Mouse (Mus musculus) ovary, adult 18-20 months (tissue): ENCODE data around the gene Nipa2.
A peak's percentile ranks its signal among the peaks of the same experiment; 100 is the strongest.

Experiments used
- DNase-seq: peaks from one replicate; pipeline ENCODE4 v3.0.0; 2022; ENCODE audit warnings: low spot score, mixed read lengths

Gene Nipa2

DNA sequence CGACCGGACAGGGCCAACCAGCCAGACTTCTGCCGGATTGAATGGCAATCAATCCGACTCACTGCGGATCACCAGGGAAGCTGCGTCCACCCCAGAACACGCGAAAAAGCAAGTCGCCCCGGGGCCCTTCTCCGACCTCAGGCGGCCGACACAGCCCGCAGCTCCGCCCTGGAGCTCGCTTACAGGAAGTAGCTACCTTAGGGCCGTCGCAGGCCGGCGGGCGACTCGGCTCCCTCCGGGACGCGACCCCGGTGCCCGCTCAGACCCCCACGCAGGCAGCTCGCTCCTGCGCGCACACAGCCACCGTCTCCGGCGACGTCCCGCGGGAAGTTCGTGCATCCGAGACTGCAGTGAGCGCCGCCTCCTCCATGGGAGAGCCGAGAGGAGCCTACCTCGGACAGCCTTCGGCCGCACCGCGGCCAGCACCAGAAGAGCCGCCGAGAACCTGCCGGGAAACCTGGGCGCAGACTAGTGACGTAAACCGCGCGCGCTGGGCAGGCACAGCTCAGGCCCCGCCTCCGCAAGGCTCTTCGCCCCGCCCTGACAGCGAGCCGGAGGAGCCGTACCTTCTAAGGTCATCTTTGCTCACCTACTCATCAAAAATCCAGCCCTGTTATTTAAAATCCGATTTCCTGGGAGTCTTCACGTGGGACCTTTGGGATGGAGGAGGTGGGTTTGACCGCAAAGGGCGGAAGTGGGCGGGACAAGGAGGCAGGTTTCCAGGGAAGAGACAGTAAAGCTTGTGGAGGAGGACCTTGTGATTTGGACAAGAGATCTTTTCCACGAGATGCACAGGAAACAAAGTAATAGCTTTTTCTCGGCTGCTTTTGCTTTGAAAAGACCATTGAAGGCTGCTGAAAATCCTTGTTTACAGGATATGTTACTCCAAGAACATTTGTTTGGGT lies at the start of gene Nipa2:
Nipa2 (minus strand) TSS at position 473 of the 905 bp plus-strand sequence.
- peak; percentile 81 for DNase-seq

DNA sequence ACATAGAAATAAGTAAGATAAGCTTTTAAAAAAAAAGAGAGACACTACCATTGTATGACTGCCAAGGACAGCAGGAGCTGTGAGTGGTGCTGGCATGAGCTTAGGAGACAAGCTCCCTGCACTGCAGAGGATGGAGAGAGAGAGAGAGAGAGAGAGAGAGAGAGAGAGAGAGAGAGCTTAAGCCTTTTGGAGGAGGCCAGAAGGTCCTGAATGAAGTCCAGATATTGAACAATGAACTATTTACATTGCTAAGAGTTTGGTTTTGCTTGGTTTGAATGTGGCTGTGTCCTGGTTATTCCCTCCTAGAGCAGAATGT lies 48.7 kb upstream of the Nipa2 start:
- no peak for DNase-seq

DNA sequence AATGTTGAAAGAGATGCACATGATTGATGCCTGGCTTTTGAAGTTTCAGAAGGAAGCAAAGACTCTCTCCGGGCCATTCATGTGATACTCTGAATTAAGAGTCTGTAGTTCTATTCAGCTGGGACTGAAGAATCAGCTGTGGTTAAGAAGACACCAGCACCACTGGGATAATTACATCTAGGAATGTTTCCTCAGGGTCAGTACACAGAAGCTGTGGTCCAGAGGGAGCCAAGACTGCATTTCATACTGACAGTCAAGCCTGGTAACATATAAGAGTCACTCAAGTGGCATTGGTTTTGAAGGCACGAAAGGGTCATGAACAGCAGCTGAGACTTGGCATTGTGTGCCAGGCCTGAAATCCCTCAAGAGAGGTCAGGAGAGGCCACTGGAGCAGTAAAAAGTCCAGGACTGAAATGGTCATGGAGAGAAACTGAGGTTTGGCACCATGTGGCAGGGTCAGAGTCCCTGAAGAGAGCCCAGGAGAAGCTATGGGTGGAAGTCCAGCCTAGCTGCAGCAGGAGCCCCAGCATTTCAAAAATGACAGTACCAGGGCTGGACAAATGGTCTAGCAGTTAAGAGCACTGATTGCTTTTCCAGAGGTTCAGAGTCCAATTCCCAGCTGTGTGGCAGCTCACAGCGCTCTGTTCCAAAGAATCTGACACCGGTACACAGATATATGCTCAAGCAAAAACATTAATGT lies 48.2 kb upstream of the Nipa2 start:
- DNase-seq, result no peak

DNA sequence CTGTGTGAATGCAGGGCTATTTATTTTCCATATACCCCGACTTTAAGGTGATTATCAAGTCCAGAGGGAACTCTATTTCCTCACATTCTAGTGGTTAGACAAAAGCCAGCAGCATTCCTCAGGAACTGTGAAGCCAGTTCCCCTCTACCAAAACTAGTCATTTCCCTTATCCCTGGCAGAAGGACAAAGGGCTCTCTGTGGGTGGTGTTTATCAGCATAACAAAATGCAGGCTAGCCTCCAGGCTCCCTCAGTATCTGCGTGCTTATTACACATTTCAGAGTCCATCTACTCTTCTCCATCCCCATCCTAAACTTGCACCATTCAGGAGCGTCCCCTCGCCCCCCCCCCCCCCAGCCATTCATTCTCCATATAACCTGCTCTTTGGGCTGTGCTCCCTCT lies 36.7 kb upstream of the Nipa2 start:
- DNase-seq, result no peak

DNA sequence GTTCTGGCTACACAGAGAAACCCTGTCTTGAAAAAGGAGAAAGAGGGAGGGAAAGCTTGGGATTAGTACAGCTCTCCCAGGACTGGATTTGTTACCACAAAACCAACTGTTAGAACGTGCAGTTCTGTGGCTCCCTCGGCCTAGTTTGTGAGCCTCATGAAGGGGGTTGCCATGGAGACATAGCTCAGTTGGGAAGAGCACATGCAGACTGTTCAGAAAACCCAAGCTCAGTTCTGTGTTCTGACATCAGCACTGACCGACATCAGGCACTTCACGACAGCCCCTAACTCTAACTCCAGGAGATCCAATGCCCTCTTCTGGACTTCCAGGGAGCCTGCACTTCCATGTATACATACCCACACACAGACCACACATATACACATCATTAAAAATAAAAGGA lies 32.7 kb upstream of the Nipa2 start:
- no peak for DNase-seq

DNA sequence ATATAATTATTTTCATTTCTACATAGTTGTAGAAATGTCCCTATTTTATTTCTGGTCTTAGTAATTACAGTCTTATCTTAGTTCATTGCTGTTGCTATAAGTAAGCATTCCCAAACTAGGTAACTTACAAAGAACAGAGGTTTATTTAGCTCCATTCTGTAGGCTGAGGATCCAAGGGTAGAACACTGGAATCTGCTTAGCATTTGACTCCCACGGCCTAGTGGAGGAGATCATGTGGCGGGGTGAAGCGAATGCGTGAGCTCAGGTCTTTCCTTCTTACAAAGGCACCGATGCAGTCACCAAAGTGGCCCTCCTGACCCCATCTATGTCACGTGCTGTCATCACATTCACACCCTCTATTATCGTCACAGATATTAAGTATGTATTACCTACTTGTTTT lies 29.6 kb upstream of the Nipa2 start:
- no peak for DNase-seq

DNA sequence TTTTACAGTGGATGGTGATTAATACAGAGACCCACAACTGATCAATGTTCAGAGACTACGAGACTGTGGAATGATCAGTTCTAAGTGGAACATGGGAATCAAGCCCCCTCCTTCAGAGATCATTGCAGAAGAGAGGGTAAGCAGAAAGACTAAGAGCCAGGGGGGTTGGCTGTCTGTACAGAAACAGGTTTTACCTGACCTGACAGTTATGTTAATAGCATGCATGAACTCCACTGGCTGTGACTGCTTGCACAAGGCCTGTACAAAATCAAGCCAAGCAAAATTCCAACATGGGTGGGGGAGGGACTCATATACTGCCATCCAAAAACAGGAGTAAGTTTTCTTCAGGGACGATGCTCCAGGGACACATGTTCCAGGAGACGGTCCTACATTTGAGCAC lies 28.9 kb upstream of the Nipa2 start:
- no peak for DNase-seq

DNA sequence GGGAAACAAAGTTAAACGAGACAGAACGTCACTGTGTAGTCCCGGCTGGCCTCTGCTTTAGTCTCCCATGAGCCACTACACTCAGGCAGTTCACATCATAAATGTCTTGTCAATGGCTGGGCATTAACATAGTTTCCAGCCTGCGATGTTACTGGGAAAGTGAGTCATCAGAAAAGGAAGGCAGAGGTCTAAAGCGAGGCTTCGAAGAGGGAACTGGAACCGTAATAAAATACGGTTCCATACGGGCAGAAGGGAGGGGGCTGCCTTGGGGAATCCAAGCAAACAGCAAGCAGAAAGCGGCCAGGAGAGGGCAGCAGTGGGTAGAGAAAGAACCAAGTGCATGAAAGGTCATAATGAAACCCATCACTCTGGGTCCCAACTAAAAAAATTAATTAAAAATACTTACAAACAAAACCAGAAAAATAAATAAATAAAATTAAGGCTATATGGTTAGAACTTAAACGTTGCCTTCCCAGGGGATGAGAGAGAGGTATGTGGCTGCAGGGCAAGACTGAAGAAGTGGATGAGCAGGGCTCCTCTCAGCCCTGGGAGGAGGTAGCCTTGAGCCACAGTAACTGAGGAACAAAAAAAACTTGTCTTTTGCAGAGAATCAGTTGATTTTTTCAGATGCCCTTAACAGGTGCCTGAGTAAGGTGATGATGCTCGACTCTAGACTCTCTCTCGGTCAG lies 24.4 kb upstream of the Nipa2 start:
- DNase-seq, result no peak

DNA sequence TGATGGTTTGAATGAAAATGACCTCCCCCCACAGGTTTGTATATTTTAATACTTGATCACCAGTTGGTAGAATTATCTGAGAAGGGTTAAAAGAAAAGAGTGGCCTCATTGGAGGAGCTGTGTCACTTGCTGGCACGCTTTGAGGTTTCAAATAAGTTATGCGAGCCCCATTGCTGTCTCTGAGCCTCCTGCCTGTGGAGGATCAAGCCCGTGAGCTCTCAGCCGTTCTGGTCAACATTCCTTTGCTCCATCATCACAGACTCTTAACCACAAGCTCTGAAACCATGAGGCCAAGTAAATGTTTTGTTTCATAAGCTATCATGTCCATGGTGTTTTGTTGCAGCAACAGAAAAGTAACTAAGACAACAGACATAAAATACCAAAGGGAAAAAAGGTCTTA lies 22.5 kb upstream of the Nipa2 start:
- no peak for DNase-seq

DNA sequence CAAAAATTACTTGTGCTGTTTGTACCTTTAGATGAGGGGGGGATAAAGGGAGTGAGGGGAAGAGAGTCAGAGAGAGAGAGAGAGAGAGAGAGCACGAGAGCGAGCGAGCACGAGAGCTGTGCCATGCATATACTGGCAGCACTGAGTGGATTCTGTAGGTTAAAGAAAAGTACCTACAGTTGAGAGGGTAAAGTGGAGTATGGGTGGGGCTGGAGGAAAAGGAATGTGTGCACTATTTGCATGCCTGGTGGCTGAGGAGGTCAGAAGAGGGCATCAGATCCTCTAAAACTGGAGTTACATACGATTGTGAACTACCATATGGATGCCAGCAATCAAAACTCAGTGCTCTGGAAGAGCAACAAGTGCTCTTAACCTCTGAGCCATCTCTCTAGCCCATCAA lies 20.8 kb upstream of the Nipa2 start:
- DNase-seq, result no peak

DNA sequence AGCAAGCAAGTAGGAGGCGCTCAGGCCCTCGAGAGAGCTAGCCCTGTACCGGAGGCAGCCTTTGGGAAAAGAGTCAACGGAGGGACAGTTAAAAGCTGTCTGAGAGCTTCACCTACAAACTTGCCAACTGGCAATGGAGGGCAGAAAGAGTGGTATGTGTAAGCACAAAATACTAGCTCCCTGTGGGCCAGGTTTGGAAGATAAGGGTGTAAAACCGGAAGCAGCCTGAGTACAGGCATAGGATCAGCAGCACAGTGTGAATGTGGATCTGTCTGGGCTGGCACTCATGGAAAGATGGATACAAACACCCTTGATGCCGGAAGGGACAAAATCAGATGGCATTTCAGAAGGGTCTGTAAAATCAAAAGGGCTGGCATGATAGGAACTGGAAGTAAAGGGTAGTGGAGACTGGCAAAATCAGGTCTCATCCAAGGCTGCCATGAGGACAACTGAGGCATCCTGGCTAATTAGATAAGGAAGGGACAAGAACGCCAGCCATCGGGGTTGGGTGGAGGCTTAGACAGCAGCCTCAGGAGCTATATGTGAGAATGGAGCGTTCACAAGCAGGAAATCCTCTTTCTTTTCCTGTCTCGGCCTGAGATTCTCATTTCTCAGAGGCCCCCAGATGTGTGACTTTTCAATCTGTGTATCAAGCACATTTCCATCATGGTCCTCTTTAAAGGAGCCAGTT lies 19.9 kb upstream of the Nipa2 start:
- DNase-seq, result no peak

DNA sequence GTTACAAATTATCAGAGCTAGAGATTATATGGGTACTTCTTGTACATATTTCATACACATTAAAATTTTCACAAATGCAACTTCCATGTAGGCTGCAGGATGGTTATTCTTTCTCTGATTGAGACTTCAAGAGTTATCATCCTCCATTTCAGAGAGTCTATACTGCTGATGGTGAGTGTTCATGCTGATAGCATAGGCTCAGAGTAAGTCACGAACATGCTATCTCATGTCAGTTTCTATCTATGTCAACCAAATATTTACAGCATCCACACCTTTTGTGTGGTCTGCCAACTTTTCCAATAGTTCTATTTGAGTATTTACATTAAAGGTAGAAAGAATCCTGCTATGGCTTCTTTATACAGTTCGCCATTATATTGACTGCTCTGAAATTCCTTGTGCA lies 19.2 kb upstream of the Nipa2 start:
- no peak for DNase-seq

DNA sequence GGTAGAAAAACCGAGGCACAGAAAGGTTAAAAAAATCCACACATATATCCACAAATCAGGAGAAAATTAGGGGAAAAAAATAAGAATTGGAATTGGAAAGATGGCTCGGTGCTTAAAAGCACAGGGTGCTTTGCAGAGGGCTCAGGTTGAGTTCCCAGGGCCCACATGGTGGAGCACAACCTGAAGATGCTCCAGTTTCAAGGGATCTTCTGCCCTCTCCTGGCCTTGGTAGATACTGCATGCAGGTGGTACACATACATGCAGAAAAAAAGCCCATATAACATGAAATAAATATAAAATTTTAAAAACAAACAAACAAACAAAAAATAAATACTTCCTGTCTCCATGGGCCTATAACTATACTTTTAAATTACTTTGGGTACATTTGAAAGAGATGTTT lies 12.2 kb upstream of the Nipa2 start:
- no peak for DNase-seq

DNA sequence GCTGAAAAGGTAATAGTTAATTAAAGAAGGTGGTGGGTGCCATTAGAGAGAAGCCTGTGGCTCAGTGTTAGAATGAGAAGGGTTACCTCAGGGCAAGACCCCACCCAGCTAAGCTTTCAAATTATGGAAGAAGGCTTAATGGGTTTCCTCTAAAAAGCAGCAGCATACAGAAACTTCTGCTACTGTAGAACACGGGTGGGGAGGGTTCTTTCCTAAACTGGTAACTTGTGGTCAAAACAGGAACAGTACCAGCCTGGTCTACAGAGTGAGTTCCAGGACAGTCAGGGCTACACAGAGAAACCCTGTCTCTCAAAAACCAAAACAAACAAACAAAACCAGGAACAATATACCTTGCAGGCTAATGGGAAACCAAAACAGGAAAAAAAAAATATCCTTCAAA lies 7.1 kb upstream of the Nipa2 start:
- no peak for DNase-seq

DNA sequence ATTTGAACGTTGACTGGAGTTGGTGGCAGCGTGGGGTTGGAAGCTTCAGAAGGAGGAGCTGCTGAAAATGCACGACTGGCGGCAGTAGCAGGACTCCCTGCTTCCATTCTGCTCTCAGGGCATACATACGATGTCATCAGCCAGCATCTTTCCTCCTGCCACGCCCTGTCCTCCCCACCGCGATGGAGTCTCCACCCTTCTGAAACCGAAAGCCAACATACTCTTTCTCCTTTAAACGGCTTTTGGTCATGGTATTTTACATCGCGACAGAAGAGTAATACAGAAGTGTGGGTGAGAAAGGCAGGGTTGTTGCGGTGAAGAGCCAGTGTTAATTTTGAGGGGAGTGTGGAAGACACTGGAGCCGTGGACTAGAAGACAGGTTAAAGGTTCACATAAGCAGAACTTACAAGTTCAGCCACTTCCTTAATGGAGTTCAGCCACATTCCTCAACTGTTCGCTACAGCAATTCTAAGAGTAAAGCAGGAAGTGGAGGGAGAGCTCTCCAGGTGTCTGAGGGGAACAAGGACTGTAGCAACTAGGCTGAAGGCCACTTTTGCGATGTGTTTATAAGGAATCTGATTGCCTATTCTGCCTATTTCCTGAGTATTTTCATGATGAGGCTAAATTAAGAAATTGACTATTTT lies 6.1 kb upstream of the Nipa2 start:
- no peak for DNase-seq

DNA sequence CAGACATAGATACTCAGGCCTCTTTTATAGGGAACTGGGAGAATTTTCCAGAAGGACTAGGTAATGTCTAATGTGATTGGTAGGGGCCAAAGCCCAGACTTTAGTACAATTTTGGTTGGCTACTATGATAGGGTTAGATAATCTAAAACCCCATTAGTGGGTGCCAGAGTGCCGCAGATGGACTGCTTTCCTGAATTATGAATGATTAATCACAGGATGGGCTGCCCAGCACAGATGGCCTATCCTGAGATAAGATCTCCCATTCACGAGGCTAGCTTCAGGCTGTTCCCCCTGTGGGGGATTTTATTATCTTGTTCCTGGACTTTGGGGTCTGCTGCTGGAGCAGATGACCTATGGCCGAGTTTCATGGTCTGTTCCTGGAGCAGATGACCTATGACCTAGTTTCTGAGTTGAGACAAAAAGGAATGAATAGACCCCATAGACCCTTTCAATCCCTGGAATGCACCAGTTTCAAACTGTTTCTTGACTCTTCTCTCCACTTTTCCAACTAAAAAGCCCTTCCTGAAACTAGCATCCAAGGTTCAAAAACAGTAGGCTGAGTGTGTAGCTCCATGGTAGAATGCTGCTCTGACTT lies 4.7 kb upstream of the Nipa2 start:
- no peak for DNase-seq

DNA sequence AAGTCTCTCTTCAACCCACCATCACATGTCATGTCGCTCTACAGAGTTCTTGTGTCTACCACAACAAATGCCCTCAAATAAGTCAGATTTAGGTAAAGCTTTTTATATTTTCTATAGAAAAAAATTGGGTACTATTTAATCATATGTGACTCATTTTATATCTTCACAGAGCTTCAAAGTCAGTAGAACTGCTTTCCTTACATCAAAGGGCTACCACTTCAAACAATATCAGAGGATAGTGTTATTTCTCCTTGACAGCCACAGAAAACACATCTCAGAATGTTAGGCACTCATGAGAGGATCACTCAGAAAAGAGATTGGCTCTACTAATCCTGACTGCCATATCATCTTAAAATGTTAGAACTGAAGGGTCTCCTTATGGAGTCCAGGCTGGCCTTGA lies 1.8 kb downstream of the Nipa2 start:
- DNase-seq, result no peak

DNA sequence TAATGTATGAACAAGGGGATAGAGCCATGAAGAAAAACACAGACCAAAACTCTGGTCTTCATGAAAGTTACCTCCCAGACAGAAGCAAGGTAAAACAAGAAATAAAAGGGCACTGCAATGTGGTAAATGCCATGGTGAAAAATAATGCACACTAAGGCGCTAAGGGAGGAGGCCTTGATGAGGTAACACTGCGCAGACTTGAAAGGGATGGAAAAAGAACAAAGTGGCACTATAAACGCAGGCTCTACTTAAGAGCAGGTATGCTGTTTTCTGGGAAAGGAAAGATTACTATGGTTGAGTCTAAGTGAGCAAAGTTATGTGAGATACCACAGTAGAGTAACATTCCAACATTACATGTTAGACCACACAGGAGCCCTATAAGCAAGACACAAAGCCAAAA lies 2.5 kb downstream of the Nipa2 start:
- no peak for DNase-seq

DNA sequence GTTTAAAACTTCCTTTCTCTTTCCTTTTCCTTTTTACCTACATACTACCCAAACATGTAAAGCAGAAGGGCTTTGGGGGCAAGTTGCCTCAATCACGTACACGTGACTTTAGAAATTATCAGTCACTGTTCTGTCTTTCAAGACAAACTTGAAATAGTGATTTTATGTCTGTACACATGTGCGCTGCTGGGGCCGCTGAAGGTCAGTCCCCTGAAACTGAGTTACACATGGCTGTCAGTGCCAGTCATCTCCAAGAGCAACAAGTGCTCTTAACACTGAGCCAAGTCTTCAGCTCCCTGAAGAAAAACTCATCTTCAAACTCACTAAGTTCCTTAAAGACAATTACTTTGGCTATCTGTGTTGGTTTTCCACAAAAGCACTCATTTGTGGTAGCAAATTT lies 4.4 kb downstream of the Nipa2 start:
- no peak for DNase-seq

DNA sequence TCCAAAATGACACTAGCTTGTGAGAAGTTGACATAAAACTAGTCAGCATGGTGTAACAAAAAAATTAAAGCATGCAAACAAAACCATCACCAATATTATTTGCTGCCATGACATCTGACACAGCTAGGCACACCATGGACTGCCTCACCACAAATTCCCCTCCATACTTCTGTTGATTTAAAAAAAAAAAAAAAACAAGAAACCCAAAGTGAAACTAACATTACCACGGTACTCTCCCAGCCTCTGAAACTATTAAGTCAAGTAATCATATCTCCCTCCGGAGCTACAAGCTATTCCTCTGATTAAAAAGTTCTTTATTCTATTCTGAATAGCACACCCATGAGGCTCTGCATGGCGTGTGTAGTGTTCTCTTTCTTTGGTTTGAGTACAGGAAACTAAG lies 5.1 kb downstream of the Nipa2 start:
- DNase-seq, result no peak

DNA sequence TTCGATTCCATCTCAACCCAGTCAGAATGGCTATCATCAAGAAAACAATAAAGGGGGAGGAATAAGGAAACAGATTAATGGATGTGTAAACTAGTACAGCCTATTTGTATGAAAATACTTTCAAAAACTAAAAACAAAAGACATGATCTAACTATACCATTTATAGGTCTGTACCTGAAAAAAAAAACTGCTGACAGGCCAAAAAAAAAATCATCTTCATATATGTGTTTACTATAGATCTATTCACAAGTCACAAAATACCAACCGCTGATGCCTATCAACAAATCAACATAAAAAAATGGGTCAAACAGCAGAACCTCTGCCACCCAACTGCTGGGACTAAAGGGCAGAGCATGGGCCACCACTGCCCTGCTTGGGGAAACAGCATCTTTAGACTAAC lies 6.2 kb downstream of the Nipa2 start:
- DNase-seq, result no peak

DNA sequence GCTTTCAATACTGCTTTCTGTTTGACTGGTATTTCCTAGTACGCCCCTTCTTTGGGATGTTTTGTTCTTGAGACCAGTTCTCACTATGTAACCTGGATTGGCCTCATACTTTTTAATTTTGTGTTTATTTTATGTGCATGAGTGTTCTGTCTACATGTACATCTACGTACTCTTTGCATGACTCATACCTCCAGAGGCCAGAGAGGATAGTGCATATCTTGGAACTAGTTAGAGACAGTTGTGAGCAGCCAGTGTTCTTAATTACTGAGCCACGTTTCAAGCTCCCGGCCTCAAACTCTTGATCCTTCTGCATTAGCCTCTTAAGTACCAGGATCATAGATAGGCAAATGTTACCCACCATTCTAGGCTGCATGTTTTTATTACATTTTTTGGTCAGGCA lies 23.9 kb downstream of the Nipa2 start:
- DNase-seq, result no peak
